Mouse (Mus musculus): ENCODE data around the gene Mbl2. TPM values are rescaled to one million over a fixed set of nuclear protein-coding genes. Genes with fewer than 3 reads are reported as not detected.
A peak's percentile ranks its signal among the peaks of the same experiment; 100 is the strongest.
"Not testable (repeated sequence)": the region's sequence is repeated elsewhere in the genome, so short reads cannot be mapped to it uniquely, and the experiment has no call there.

Gene Mbl2
- polyA plus RNA-seq, 1 experiment from 2014 or later: not detected

DNA sequence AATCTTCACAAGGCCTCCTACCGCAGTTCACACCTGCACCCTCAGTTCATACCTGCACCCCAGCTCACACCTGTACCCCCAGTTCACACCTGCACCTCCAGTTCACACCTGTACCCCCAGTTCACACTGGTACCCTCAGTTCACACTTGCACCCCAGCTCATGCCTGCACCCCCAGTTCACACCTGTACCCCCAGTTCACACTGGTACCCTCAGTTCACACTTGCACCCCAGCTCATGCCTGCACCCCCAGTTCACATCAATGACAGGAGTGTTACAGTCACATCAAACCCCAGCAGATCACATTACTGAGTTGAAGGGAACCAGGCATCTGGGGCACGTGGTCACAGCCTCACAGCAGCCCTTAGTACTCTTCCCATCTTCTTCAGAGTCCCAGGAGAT is 17.0 kb upstream of the Mbl2 start:
- 68% methylated on average over 2 of the region's 2 CpGs for WGBS
- H3K9me3 ChIP-seq (ENCODE audit: control insufficient read depth, low read length); H3K4me2 ChIP-seq (ENCODE audit: low read depth, low read length); H3K9ac ChIP-seq (ENCODE audit: low read length); H3K27me3 ChIP-seq (ENCODE audit: control insufficient read depth, insufficient read depth, low read depth, low read length); H3K4me3 ChIP-seq (ENCODE audit: low read length); ATAC-seq (ENCODE audit: low read depth); H3K4me1 ChIP-seq (replicated peaks; ENCODE audit: control insufficient read depth, insufficient read depth, low read length); H3K27ac ChIP-seq (ENCODE audit: low read length); H3K36me3 ChIP-seq (ENCODE audit: control insufficient read depth, insufficient read depth, low read length): not testable (repeated sequence)

DNA sequence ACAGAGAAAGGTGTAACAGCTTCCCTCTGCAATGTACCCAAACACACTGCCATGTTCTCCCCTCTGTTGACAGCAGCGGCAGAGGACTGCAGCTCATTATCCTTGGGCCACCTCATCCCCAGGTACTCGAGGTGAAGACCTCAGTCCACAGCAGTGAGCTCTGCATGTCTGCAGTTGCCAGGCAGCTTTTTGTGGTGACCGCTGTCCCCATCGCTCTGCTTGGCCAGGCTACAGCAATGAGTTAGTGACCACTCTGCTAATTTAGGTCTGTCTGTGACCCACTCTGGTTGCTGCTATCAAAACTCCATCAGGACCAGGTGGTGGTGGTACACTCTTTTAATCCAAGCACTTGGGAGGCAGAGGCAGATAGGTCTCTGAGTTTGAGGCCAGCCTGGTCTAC is 16.6 kb upstream of the Mbl2 start:
- no peaks in the 10 kb centered on the region for H3K4me1 ChIP-seq (replicated peaks; ENCODE audit: control insufficient read depth, insufficient read depth, low read length)
- no peak overlapping the region for H3K9ac ChIP-seq (ENCODE audit: low read length)
- H3K9me3 ChIP-seq (ENCODE audit: control insufficient read depth, low read length): no peaks in the 10 kb centered on the region
- H3K27ac ChIP-seq (ENCODE audit: low read length): no peak overlapping the region
- no peak for ATAC-seq (ENCODE audit: low read depth)
- no peak overlapping the region for H3K4me3 ChIP-seq (ENCODE audit: low read length)
- no peak overlapping the region for H3K4me2 ChIP-seq (ENCODE audit: low read depth, low read length)
- 69% methylated on average over 4 of the region's 4 CpGs for WGBS
- H3K27me3 ChIP-seq (ENCODE audit: control insufficient read depth, insufficient read depth, low read depth, low read length): no peaks in the 10 kb centered on the region
- no peaks in the 10 kb centered on the region for H3K36me3 ChIP-seq (ENCODE audit: control insufficient read depth, insufficient read depth, low read length)

DNA sequence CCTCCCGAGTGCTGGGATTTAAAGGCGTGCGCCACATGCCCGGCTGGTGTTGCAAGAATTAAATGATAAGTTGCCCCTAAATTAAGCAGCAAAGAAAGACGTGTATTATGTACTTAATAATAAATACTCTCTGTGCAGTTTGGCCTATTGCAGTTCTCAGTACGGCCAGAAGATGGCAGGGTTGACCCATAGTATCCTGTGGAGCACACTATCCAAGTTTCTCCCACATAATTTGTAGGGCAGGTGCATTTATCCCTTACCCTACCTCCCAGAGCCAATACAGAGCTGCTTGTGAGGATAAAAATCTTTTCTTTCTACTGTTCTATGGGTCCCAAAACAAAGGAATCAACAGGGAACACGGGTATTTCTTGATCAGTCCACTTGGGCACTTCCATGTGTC is 15.4 kb upstream of the Mbl2 start:
- no peak overlapping the region for H3K4me2 ChIP-seq (ENCODE audit: low read depth, low read length)
- no peaks in the 10 kb centered on the region for H3K27me3 ChIP-seq (ENCODE audit: control insufficient read depth, insufficient read depth, low read depth, low read length)
- H3K36me3 ChIP-seq (ENCODE audit: control insufficient read depth, insufficient read depth, low read length): no peaks in the 10 kb centered on the region
- H3K4me1 ChIP-seq (replicated peaks; ENCODE audit: control insufficient read depth, insufficient read depth, low read length): no peaks in the 10 kb centered on the region
- H3K4me3 ChIP-seq (ENCODE audit: low read length): no peak overlapping the region
- 13% methylated on average over 7 of the region's 7 CpGs for WGBS
- no peaks in the 10 kb centered on the region for H3K9me3 ChIP-seq (ENCODE audit: control insufficient read depth, low read length)
- no peak overlapping the region for H3K27ac ChIP-seq (ENCODE audit: low read length)
- no peak for ATAC-seq (ENCODE audit: low read depth)
- H3K9ac ChIP-seq (ENCODE audit: low read length): no peak overlapping the region

DNA sequence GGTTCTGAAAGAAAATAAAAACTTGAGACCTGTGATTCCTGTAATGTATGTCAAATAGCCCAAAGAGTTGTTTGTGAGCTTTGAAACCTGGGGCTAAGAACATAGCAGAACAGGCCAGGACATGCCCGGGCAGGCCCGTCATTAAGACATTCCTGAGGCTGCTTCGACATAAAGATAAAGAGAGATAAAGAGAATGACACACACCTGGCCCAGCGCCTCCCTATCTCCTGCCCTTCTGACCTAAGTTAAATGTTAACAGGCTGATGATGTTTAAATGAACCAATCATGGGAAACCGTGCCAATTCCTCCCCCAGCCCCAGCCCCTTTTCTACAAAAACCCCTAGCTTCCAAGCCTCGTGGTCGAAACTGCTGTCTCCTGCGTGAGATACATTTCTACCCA is 10.1 kb upstream of the Mbl2 start:
- not testable (repeated sequence) for H3K4me1 ChIP-seq (replicated peaks; ENCODE audit: control insufficient read depth, insufficient read depth, low read length); H3K4me2 ChIP-seq (ENCODE audit: low read depth, low read length); H3K27ac ChIP-seq (ENCODE audit: low read length); ATAC-seq (ENCODE audit: low read depth); H3K4me3 ChIP-seq (ENCODE audit: low read length); H3K36me3 ChIP-seq (ENCODE audit: control insufficient read depth, insufficient read depth, low read length); H3K9me3 ChIP-seq (ENCODE audit: control insufficient read depth, low read length); H3K9ac ChIP-seq (ENCODE audit: low read length); H3K27me3 ChIP-seq (ENCODE audit: control insufficient read depth, insufficient read depth, low read depth, low read length)
- WGBS: 32% methylated on average over 8 of the region's 8 CpGs

DNA sequence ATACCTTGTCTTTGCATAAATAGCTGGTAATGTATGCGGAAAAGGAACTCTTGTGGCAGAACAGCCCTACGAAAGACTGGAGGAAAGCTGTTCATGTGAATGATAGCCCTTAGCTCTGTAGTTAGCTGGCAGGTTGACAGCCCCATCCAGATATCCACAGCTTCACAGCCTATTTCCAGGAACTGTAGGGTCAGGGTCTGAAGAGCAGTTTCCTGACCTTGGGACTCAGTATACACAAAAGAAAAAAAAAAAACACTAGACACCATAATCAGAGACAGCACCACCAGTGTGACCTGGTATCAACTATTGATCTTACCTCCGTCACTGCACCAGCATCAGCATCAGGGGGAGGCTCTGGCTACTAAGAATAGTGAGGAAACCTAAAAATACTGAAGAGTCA is 3.3 kb upstream of the Mbl2 start:
- Histone ChIP-seq H3K27me3 (ENCODE audit: control insufficient read depth, insufficient read depth, low read depth, low read length) (no peaks in the 10 kb centered on the region), H3K9ac (ENCODE audit: low read length) (no peak overlapping the region), H3K36me3 (ENCODE audit: control insufficient read depth, insufficient read depth, low read length) (no peaks in the 10 kb centered on the region), H3K27ac (ENCODE audit: low read length) (no peak overlapping the region), H3K4me3 (ENCODE audit: low read length) (no peak overlapping the region), H3K4me1 (replicated peaks; ENCODE audit: control insufficient read depth, insufficient read depth, low read length) (no peaks in the 10 kb centered on the region), H3K4me2 (ENCODE audit: low read depth, low read length) (no peak overlapping the region), H3K9me3 (ENCODE audit: control insufficient read depth, low read length) (no peaks in the 10 kb centered on the region)
- no peak for ATAC-seq (ENCODE audit: low read depth)
- 65% methylated on average over 3 of the region's 3 CpGs for WGBS

DNA sequence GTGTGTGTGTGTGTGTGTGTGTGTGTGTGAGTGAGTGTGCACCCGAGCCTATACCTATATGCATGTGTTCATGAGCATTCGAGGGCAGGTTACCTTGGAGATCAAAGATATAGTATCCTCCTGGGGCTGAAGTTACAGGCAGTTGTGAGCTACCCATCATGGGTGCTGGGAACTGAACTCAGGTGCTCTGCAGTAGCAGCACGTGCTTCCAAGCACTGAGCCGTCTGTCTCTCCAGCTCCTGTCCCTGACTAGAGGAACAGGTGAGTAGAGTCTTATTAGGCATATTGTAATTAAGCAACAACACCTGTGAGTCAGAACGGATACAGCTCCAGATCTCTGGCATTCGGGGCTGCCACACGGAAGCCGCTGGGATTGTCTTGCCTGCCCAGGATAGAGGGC is 1.7 kb downstream of the Mbl2 start:
- ATAC-seq (ENCODE audit: low read depth): no peak
- no peaks in the 10 kb centered on the region for H3K9me3 ChIP-seq (ENCODE audit: control insufficient read depth, low read length)
- H3K4me1 ChIP-seq (replicated peaks; ENCODE audit: control insufficient read depth, insufficient read depth, low read length): no peaks in the 10 kb centered on the region
- H3K4me2 ChIP-seq (ENCODE audit: low read depth, low read length): no peak overlapping the region
- no peak overlapping the region for H3K9ac ChIP-seq (ENCODE audit: low read length)
- H3K4me3 ChIP-seq (ENCODE audit: low read length): no peak overlapping the region
- no peak overlapping the region for H3K27ac ChIP-seq (ENCODE audit: low read length)
- WGBS: 77% methylated on average over 8 of the region's 8 CpGs
- H3K27me3 ChIP-seq (ENCODE audit: control insufficient read depth, insufficient read depth, low read depth, low read length): no peaks in the 10 kb centered on the region
- no peaks in the 10 kb centered on the region for H3K36me3 ChIP-seq (ENCODE audit: control insufficient read depth, insufficient read depth, low read length)

DNA sequence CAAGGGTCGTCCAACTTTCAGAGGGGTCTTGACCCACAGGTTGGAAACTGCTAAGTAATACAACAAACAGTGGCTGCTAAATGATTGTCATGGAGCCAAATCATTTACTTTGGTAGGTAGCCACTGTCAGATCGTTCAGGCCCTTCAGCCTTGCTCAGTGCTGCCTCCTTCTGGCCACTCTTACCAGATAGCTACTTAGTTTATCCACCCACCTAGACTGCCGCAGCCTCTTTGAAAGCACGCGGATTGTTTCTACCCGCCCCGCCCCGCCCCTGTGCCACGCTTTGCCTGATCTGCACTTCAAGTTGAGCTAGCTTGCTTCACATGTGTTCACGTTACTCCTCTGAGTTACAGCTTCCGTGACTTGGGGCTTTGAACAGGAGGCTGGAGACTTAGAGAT is 14.6 kb downstream of the Mbl2 start:
- Histone ChIP-seq H3K4me2 (ENCODE audit: low read depth, low read length) (no peak overlapping the region), H3K4me3 (ENCODE audit: low read length) (no peak overlapping the region), H3K4me1 (replicated peaks; ENCODE audit: control insufficient read depth, insufficient read depth, low read length) (no peaks in the 10 kb centered on the region), H3K36me3 (ENCODE audit: control insufficient read depth, insufficient read depth, low read length) (no peaks in the 10 kb centered on the region), H3K27ac (ENCODE audit: low read length) (no peak overlapping the region), H3K27me3 (ENCODE audit: control insufficient read depth, insufficient read depth, low read depth, low read length) (no peaks in the 10 kb centered on the region; the same call in 1 of the 2 replicates), H3K9me3 (ENCODE audit: control insufficient read depth, low read length) (no peaks in the 10 kb centered on the region), H3K9ac (ENCODE audit: low read length) (no peak overlapping the region)
- 22% methylated on average over 11 of the region's 11 CpGs for WGBS
- ATAC-seq (ENCODE audit: low read depth): no peak

DNA sequence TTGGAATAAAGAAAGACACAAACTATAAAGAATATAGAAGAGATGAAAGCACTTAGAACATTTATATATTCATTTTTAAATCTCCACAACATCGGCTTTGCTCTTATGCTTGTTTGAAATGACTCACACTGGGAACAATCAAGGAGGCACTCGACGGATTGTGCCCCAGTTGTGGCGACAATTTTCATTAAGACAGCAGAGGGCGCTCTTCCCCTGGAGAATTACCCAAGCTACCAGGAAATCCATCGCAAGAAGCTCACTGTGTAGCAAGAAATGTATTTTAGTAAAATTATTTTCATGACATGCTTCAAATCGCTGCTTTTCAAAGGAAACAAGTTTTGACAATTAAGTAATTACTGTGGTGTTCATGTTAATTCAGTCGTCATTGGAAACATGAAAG is 16.1 kb downstream of the Mbl2 start:
- Histone ChIP-seq H3K9me3 (ENCODE audit: control insufficient read depth, low read length) (no peaks in the 10 kb centered on the region), H3K4me1 (replicated peaks; ENCODE audit: control insufficient read depth, insufficient read depth, low read length) (no peaks in the 10 kb centered on the region), H3K4me2 (ENCODE audit: low read depth, low read length) (no peak overlapping the region), H3K9ac (ENCODE audit: low read length) (no peak overlapping the region), H3K27me3 (ENCODE audit: control insufficient read depth, insufficient read depth, low read depth, low read length) (no peaks in the 10 kb centered on the region; the same call in 1 of the 2 replicates), H3K27ac (ENCODE audit: low read length) (no peak overlapping the region), H3K4me3 (ENCODE audit: low read length) (no peak overlapping the region), H3K36me3 (ENCODE audit: control insufficient read depth, insufficient read depth, low read length) (no peaks in the 10 kb centered on the region)
- ATAC-seq (ENCODE audit: low read depth): no peak
- WGBS: 1% methylated on average over 8 of the region's 8 CpGs

DNA sequence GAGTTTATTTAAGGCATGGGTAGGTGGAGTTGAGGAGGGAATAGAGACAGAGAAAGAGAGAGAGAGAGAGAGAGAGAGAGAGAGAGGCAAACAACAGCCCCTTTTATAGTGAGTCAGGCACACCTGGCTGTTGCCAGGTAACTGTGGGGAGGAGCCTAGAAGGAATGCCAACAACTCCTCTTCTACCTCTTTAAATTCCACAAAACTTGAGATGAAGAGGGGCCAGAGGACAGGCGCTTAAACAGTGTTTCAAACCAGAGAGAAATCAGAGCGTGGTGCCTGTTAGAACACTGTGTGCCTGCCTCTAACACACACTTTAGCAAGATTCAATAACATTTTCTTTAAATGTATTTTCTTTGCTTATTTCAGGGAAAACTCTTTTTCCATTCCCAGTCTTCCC is 19.5 kb downstream of the Mbl2 start:
- no peak overlapping the region for H3K9ac ChIP-seq (ENCODE audit: low read length)
- H3K4me1 ChIP-seq (replicated peaks; ENCODE audit: control insufficient read depth, insufficient read depth, low read length): peaks cover 11% of the 10 kb centered on the region
- H3K27me3 ChIP-seq (ENCODE audit: control insufficient read depth, insufficient read depth, low read depth, low read length): no peaks in the 10 kb centered on the region; the same call in 1 of the 2 replicates
- peak overlapping the region; percentile 46; the same call in 1 of the 2 replicates for H3K27ac ChIP-seq (ENCODE audit: low read length)
- no peak overlapping the region for H3K4me3 ChIP-seq (ENCODE audit: low read length)
- no peak overlapping the region for H3K4me2 ChIP-seq (ENCODE audit: low read depth, low read length)
- no peaks in the 10 kb centered on the region for H3K36me3 ChIP-seq (ENCODE audit: control insufficient read depth, insufficient read depth, low read length)
- H3K9me3 ChIP-seq (ENCODE audit: control insufficient read depth, low read length): no peaks in the 10 kb centered on the region
- peak; percentile 91 for ATAC-seq (ENCODE audit: low read depth)
- WGBS: 50% methylated on average over 2 of the region's 2 CpGs

DNA sequence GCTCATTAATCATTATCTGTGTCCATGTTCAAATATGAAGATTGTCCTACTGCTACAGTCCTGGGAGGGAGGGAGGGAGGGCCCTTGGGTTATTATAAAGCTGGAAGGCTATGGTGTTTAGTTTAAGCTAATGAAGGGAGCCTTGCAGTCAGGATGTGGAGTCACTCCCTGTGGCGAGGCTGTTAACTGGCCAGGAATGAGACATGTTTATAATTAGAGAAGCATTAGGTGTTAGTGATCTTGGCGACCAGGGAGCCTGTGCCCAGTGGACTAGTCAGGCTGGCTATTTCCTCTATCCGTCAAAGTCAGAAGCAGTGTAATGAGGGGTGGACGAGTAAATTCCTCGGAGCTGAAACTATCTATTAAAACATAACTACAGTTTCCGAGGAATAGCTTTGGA is 23.6 kb downstream of the Mbl2 start:
- H3K27ac ChIP-seq (ENCODE audit: low read length): no peak overlapping the region

More for the DNA sequence above, 23.6 kb downstream of the Mbl2 start:
- ATAC-seq (ENCODE audit: low read depth): peak; percentile 34; the same call in 1 of the 2 replicates
- peaks cover 11% of the 10 kb centered on the region for H3K4me1 ChIP-seq (replicated peaks; ENCODE audit: control insufficient read depth, insufficient read depth, low read length)
- H3K4me2 ChIP-seq (ENCODE audit: low read depth, low read length): peak overlapping the region; percentile 40
- no peaks in the 10 kb centered on the region for H3K36me3 ChIP-seq (ENCODE audit: control insufficient read depth, insufficient read depth, low read length)
- WGBS: 10% methylated on average over 6 of the region's 6 CpGs
- H3K4me3 ChIP-seq (ENCODE audit: low read length): no peak overlapping the region
- H3K9ac ChIP-seq (ENCODE audit: low read length): no peak overlapping the region
- no peaks in the 10 kb centered on the region for H3K27me3 ChIP-seq (ENCODE audit: control insufficient read depth, insufficient read depth, low read depth, low read length)
- H3K9me3 ChIP-seq (ENCODE audit: control insufficient read depth, low read length): no peaks in the 10 kb centered on the region
